Mouse (Mus musculus) intestine, postnatal 0 days (tissue): ENCODE results near the gene Fmo3. TPM values are rescaled to one million over a fixed set of nuclear protein-coding genes. Genes with fewer than 3 reads are reported as not detected.

Experiments
- ATAC-seq: fragments of 200-750 bp; cut with Nextera tagmentation; 2 replicates; pipeline ENCODE4 v1.8.0; 2017; ENCODE audit warnings: mild to moderate bottlenecking, moderate TSS enrichment, moderate library complexity
- H3K27ac ChIP-seq: fragments of 300-500 bp; sonication (generic); 2 replicates; pipeline ENCODE4 v1.5.1; 2014; ENCODE audit warnings: mild to moderate bottlenecking, low read depth, low read length, moderate library complexity
- H3K27me3 ChIP-seq: fragments of 300-500 bp; sonication (generic); replicated peaks from 2 replicates; pipeline ENCODE4 v1.6.1; 2014; ENCODE audit warnings: low read length, mixed read lengths; ENCODE audit not compliant: control insufficient read depth, insufficient read depth
- H3K36me3 ChIP-seq: fragments of 300-500 bp; sonication (generic); 2 replicates; pipeline ENCODE4 v1.6.1; 2014; ENCODE audit warnings: mild to moderate bottlenecking, moderate library complexity; ENCODE audit not compliant: control insufficient read depth, insufficient read depth
- H3K4me1 ChIP-seq: fragments of 300-500 bp; sonication (generic); replicated peaks from 2 replicates; pipeline ENCODE4 v1.6.1; 2014; ENCODE audit warnings: antibody characterized with exemption, low read length, mixed read lengths; ENCODE audit not compliant: control insufficient read depth, insufficient read depth
- H3K4me2 ChIP-seq: fragments of 300-500 bp; sonication (generic); replicated peaks from 2 replicates; pipeline ENCODE4 v1.6.1; 2014; ENCODE audit warnings: low read depth, mild to moderate bottlenecking, moderate library complexity
- H3K4me3 ChIP-seq: fragments of 300-500 bp; sonication (generic); 2 replicates; pipeline ENCODE4 v1.5.1; 2014; ENCODE audit warnings: low read depth, low read length
- H3K9ac ChIP-seq: fragments of 300-500 bp; sonication (generic); 2 replicates; pipeline ENCODE4 v1.6.1; 2014; ENCODE audit warnings: mild to moderate bottlenecking, low read depth, low read length
- H3K9me3 ChIP-seq: fragments of 300-500 bp; sonication (generic); 2 replicates; pipeline ENCODE4 v1.6.1; 2016; ENCODE audit warnings: mixed run types; ENCODE audit not compliant: control insufficient read depth
- CTCF ChIP-seq: sonication (generic); IDR thresholded peaks from 2 replicates; pipeline ENCODE4 v1.5.1; 2016; ENCODE audit warnings: low read depth, mild to moderate bottlenecking, control low read depth, antibody characterized with exemption, moderate library complexity
- WGBS: fragments of 180-500 bp; shearing (Covaris S2); extraction: QIAGEN DNeasy Blood & Tissue Kit; methylation state at CpG from one replicate; pipeline ENCODE4 v1.1.7; 2014; 5-methylcytosine and 5-hydroxymethylcytosine counted together
- polyA plus RNA-seq: library from polyadenylated mRNA; unstranded; fragments of >200 nt; fragmentation: Nextera tagmentation; extraction: Ambion mirVana; gene quantifications from 2 replicates; pipeline ENCODE4 v1.2.1, GENCODE M21; 2015

Gene Fmo3
- polyA plus RNA-seq, 1 experiment from 2014 or later, result not detected

DNA sequence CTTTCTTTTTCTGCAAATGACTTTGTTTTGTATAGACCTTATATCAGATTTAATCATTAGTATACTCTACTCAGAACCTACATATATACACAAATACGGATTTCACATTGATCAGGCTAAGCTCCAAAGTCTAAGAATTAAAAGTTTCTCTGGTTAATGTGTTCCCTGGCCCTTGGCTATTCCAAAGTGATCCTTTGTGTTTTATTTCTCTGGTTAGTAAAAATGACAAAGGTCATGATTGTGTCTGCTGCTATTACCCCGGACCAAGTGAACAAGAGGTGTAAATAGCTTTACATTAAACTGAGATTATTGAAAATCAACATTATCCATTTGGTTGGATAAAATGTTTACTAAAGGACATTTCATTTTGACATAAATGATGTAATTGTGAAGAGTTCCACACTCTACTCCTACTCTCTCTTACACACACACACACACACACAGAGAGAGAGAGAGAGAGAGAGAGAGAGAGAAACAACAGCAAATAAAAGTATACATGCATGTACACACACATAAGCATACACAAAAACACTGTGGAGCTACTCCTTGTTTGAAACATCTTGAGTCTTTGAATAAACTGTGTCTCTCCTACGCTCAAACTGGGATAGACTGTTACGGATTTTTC, 69.3 kb downstream of the Fmo3 start:
- no peak overlapping the region for H3K4me3 ChIP-seq
- H3K36me3 ChIP-seq, result no peaks in the 10 kb centered on the region
- no peak for ATAC-seq
- no peaks in the 10 kb centered on the region for H3K4me1 ChIP-seq
- 70% methylated on average over 4 of the region's 4 CpGs for WGBS
- no peaks in the 10 kb centered on the region for H3K27me3 ChIP-seq
- no peaks in the 10 kb centered on the region for H3K9me3 ChIP-seq
- H3K27ac ChIP-seq, result no peak overlapping the region
- H3K9ac ChIP-seq, result no peak overlapping the region
- TF ChIP-seq CTCF, result no peak
- no peak overlapping the region for H3K4me2 ChIP-seq

DNA sequence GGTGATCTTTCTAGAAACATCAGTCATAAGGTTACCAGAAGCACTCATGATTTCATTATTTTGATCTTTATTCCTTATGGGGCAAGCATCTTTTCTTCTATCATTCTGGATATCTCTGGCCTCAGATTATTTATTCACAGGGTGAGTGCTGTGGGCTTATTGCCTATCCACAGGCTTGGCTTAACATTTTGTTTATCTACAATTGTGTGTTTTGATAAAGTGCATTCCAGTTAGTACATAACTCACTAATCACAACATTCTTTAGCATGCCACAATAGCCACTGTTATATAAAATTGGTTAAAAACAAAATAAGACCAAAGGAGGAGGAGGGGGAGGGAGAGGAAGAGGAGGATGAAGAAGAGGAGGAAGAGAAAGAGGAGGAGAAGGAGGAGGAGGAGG, 72.2 kb downstream of the Fmo3 start:
- no peaks in the 10 kb centered on the region for H3K36me3 ChIP-seq
- no peaks in the 10 kb centered on the region for H3K9me3 ChIP-seq
- no peak for TF ChIP-seq CTCF
- H3K27ac ChIP-seq, result no peak overlapping the region
- H3K4me2 ChIP-seq, result no peak overlapping the region
- no peaks in the 10 kb centered on the region for H3K27me3 ChIP-seq
- no peak overlapping the region for H3K4me3 ChIP-seq
- no peaks in the 10 kb centered on the region for H3K4me1 ChIP-seq
- H3K9ac ChIP-seq, result no peak overlapping the region
- no peak for ATAC-seq

Other genes starting within 250 kb of the Fmo3 start
- gene Prrc2c, start 244.0 kb downstream of the Fmo3 start, polyA plus RNA-seq, result 64.4 and 75.8 TPM in 2 replicates
- 12.2 and 13.7 TPM in 2 replicates for gene Fmo4, start 170.6 kb downstream of the Fmo3 start, polyA plus RNA-seq
- 7.3 and 8.2 TPM in 2 replicates for gene Fmo1, start 117.9 kb downstream of the Fmo3 start, polyA plus RNA-seq
- 3.8 and 4.4 TPM in 2 replicates for gene Fmo2, start 85.8 kb downstream of the Fmo3 start, polyA plus RNA-seq
- not detected in 2 replicates for gene Fmo6, start 47.0 kb downstream of the Fmo3 start, polyA plus RNA-seq
- gene Mroh9, start 101.1 kb upstream of the Fmo3 start, polyA plus RNA-seq, result not detected in 2 replicates